In the genomic region with DNA sequence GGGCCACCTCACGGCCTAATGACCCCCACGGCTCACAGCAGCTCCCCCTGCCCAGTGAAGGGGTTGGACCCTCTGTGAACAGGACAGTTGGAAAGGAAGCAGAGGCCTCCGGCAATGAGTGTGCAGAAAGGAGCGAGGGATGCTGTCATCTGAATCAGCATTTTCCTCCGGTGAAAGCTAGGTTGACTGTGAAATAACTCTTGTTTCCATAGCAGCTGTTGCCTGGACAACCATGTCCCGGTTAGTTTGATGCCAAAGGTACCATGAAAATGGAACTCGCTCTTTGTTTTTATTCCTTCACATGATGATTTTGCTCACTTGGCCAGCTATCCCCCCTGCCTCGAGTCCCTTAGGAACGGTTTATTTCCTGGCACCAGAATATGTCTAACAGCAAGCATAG, we compare ENCODE assay signal across 9 mouse cellular contexts. TPM values are rescaled to one million over a fixed set of nuclear protein-coding genes. Genes with fewer than 3 reads are reported as not detected.
DNase-seq lines count a peak whose midpoint lies in the region; ATAC-seq and TF ChIP-seq lines count a peak whose summit lies in the region.
"Had no signal": no experiment of that assay in that cellular context is flagged by ENCODE, and none has a peak within 500 bp of the region (broad histone marks: within the 10 kb centered on the region; RNA-seq: fewer than 3 reads in every experiment).

No protein-coding gene starts in this region.

- WGBS in midbrain, postnatal 0 days: 22% methylated on average over 9 of the region's 9 CpGs

- no peaks in the 10 kb centered on the region for H3K9me3 ChIP-seq in midbrain, postnatal 0 days (ENCODE audit: low read length)

- H3K4me1 ChIP-seq in midbrain, postnatal 0 days (ENCODE audit: insufficient read depth, low read length): peaks cover 28% of the 10 kb centered on the region

- H3K36me3 ChIP-seq in midbrain, postnatal 0 days (ENCODE audit: insufficient read depth, low read length): no peaks in the 10 kb centered on the region

- ATAC-seq in midbrain, postnatal 0 days (ENCODE audit: low FRiP score): no peak

- H3K9ac ChIP-seq in midbrain, postnatal 0 days (replicated peaks; ENCODE audit: low read length, poor library complexity, severe bottlenecking): 0 out of 2 replicates have a peak overlapping the region, but pooled peaks have one; percentile 33

- no peaks in the 10 kb centered on the region; the same call in 1 of the 2 replicates for H3K27me3 ChIP-seq in midbrain, postnatal 0 days (ENCODE audit: insufficient read depth, low read length)

- intact Hi-C loops in gastrocnemius, postnatal 14 days (cut with DNase I; ENCODE audit: low total_unique reads): no loop called here

- peak; percentile 75 for DNase-seq in MN1 (ENCODE audit: low spot score)
- peak; percentile 71 for DNase-seq in brain, embryonic 18.5 days (ENCODE audit: low read depth, low spot score)
- DNase-seq in layer of hippocampus, adult 11-12 months (ENCODE audit: low spot score): peak; percentile 87
- DNase-seq in midbrain, postnatal 0 days (ENCODE audit: low spot score): peak; percentile 89
- no peak for DNase-seq in kidney, adult 18-20 months
- DNase-seq in urinary bladder, postnatal 4 days (ENCODE audit: low spot score in 2 of 2): no peak
- DNase-seq in gastrocnemius, postnatal 14 days: no peak
- DNase-seq in adipocyte (ENCODE audit: low spot score): no peak

- peak overlapping the region; percentile 34 for H3K4me2 ChIP-seq in midbrain, postnatal 0 days (ENCODE audit: low read depth, low read length, poor library complexity, severe bottlenecking)

- TF ChIP-seq CTCF in midbrain, postnatal 0 days (IDR thresholded peaks at IDR 0.05): no peak

- peak overlapping the region; percentile 72 for H3K27ac ChIP-seq in midbrain, postnatal 0 days (ENCODE audit: low read depth, low read length)
- H3K27ac ChIP-seq: macrophage had no signal

- no peak overlapping the region for H3K4me3 ChIP-seq in midbrain, postnatal 0 days (ENCODE audit: low read depth, low read length)

RNA-seq across cellular contexts. Expression of gene Setd6, which starts 15.4 kb away (rescaled TPM):
- 15.7 and 23.6 TPM in 2 replicates for total RNA-seq in midbrain, postnatal 0 days (2014; rRNA removed)
- polyA plus RNA-seq in midbrain, postnatal 0 days (2015; fragmentation: Nextera tagmentation; extraction: Ambion mirVana): 41.8 and 44.3 TPM in 2 replicates
- 10 to 100 TPM in 1 of 2 experiments, 1 to 10 TPM in 1; 9.4 to 10.4 TPM for total RNA-seq in gastrocnemius, postnatal 14 days (2021)

RNA-seq across cellular contexts. Expression of gene Ndrg4, which starts 23.5 kb away (rescaled TPM):
- 814 and 937 TPM in 2 replicates for total RNA-seq in midbrain, postnatal 0 days (2014; rRNA removed)
- 641 and 735 TPM in 2 replicates for polyA plus RNA-seq in midbrain, postnatal 0 days (2015; fragmentation: Nextera tagmentation; extraction: Ambion mirVana)
- total RNA-seq in gastrocnemius, postnatal 14 days (2021): 1 to 10 TPM; 6.5 to 8.8 TPM

Comparison
In these comparisons a context has a peak if more than half of its experiments do, and no peak if none do; other contexts are left out.
1. DNase-seq: peak in MN1 (single experiment), brain, embryonic 18.5 days (single experiment), layer of hippocampus, adult 11-12 months (single experiment) and midbrain, postnatal 0 days (single experiment); none in kidney, adult 18-20 months (single experiment), urinary bladder, postnatal 4 days (0 of 2), gastrocnemius, postnatal 14 days (single experiment) and adipocyte (single experiment).
2. RNA of gene Ndrg4, which starts 23.5 kb away (total RNA-seq): 814 to 937 TPM in midbrain, postnatal 0 days; 6.5 to 8.8 TPM in gastrocnemius, postnatal 14 days; every median in the first group is over 10 times any median in the second.